ENCODE assay signal across 10 mouse cellular contexts in genomic region chr2:18992512-18993510, GRCm38 (mm10). TPM values are rescaled to one million over a fixed set of nuclear protein-coding genes. Genes with fewer than 3 reads are reported as not detected.
DNase-seq lines count a peak whose midpoint lies in the region; ATAC-seq lines count a peak whose summit lies in the region.
"Had no signal": no experiment of that assay in that cellular context is flagged by ENCODE, and none has a peak within 500 bp of the region (broad histone marks: within the 10 kb centered on the region; RNA-seq: fewer than 3 reads in every experiment).

No protein-coding gene starts in this region.

- WGBS in heart, embryonic 12.5 days = 53% methylated on average over 7 of the region's 7 CpGs
- WGBS in midbrain, embryonic 14.5 days = 86% methylated on average over 7 of the region's 7 CpGs

- no peaks in the 10 kb centered on the region; the same call in 1 of the 2 replicates for H3K9me3 ChIP-seq in heart, embryonic 12.5 days (replicated peaks)
- peaks cover 4% of the 10 kb centered on the region; the same call in 1 of the 2 replicates for H3K9me3 ChIP-seq in midbrain, embryonic 14.5 days (ENCODE audit: control insufficient read depth, low read length)

- H3K4me1 ChIP-seq in heart, embryonic 12.5 days (replicated peaks) = peaks cover 25% of the 10 kb centered on the region
- H3K4me1 ChIP-seq in midbrain, embryonic 14.5 days (ENCODE audit: control insufficient read depth, insufficient read depth, low read length) = peaks cover 10% of the 10 kb centered on the region

- DNase-seq in heart, adult 9 months (ENCODE audit: low spot score in 2 of 2) = no peak
- peak; percentile 59 for DNase-seq in NIH3T3 (ENCODE audit: low read depth)
- DNase-seq in kidney, postnatal 14 days = no peak
- no peak for DNase-seq in kidney, adult 9 months
- no peak for DNase-seq in midbrain, embryonic 14.5 days
- DNase-seq: lung, embryonic 14.5 days had no signal

- no peaks in the 10 kb centered on the region for H3K27me3 ChIP-seq in heart, embryonic 12.5 days (replicated peaks)
- no peaks in the 10 kb centered on the region for H3K27me3 ChIP-seq in midbrain, embryonic 14.5 days (ENCODE audit: control insufficient read depth, insufficient read depth, low read length)

- H3K27ac ChIP-seq in heart, embryonic 12.5 days (ENCODE audit: poor library complexity, severe bottlenecking) = no peak overlapping the region
- H3K27ac ChIP-seq in midbrain, embryonic 14.5 days (replicated peaks; ENCODE audit: low read depth, low read length) = no peak overlapping the region
- H3K27ac ChIP-seq: hindbrain, postnatal 0 days had no signal

- no peak overlapping the region for H3K4me3 ChIP-seq in heart, embryonic 12.5 days
- no peak overlapping the region for H3K4me3 ChIP-seq in midbrain, embryonic 14.5 days (replicated peaks; ENCODE audit: low read depth, low read length)

- ATAC-seq in heart, embryonic 12.5 days (ENCODE audit: insufficient number of reproducible peaks, low FRiP score) = peak; percentile 86
- peak; percentile 63 for ATAC-seq in granulocyte monocyte progenitor cell, adult 5-6 weeks (replicated peaks; ENCODE audit: poor library complexity, severe bottlenecking)
- peak; percentile 65 for ATAC-seq in megakaryocyte-erythroid progenitor cell, adult 5-6 weeks (replicated peaks; ENCODE audit: low FRiP score, low TSS enrichment, poor library complexity, severe bottlenecking)
- no peak for ATAC-seq in midbrain, embryonic 14.5 days (ENCODE audit: low FRiP score, low TSS enrichment)
- ATAC-seq: hindbrain, postnatal 0 days had no signal

- H3K4me2 ChIP-seq in heart, embryonic 12.5 days = no peak overlapping the region
- H3K4me2 ChIP-seq in midbrain, embryonic 14.5 days (ENCODE audit: low read length) = no peak overlapping the region
- H3K4me2 ChIP-seq: lung, embryonic 14.5 days had no signal

- H3K9ac ChIP-seq in heart, embryonic 12.5 days = no peak overlapping the region
- H3K9ac ChIP-seq in midbrain, embryonic 14.5 days (replicated peaks; ENCODE audit: low read length) = no peak overlapping the region
- H3K9ac ChIP-seq: lung, embryonic 14.5 days had no signal

- no peaks in the 10 kb centered on the region for H3K36me3 ChIP-seq in heart, embryonic 12.5 days
- H3K36me3 ChIP-seq in midbrain, embryonic 14.5 days (ENCODE audit: control insufficient read depth, insufficient read depth, low read length) = no peaks in the 10 kb centered on the region

RNA-seq across cellular contexts. Expression of gene Pip4k2a, which starts 5.1 kb away (rescaled TPM):
- polyA plus RNA-seq in heart, embryonic 12.5 days (2016; fragmentation: Nextera tagmentation; extraction: Ambion mirVana) = 8.6 TPM in 2 replicates
- total RNA-seq in granulocyte monocyte progenitor cell, adult 5-6 weeks (2014; fragmentation: Nextera tagmentation) = 29.3 TPM in 2 replicates
- total RNA-seq in granulocyte monocyte progenitor cell, adult 5-6 weeks (2017) = 15.6 and 16.7 TPM in 2 replicates
- total RNA-seq in megakaryocyte-erythroid progenitor cell, adult 5-6 weeks (2014; fragmentation: Nextera tagmentation) = 53.7 and 56.7 TPM in 2 replicates
- total RNA-seq in megakaryocyte-erythroid progenitor cell, adult 5-6 weeks (2017) = 28.7 and 29.0 TPM in 2 replicates
- polyA plus RNA-seq in midbrain, embryonic 14.5 days (2014; fragmentation: Nextera tagmentation; extraction: Ambion mirVana) = 10.3 and 11.8 TPM in 2 replicates

RNA-seq across cellular contexts. Expression of gene 4930426L09Rik, which starts 5.3 kb away (rescaled TPM):
- 0.21 and 0.57 TPM in 2 replicates for polyA plus RNA-seq in heart, embryonic 12.5 days (2016; fragmentation: Nextera tagmentation; extraction: Ambion mirVana)
- 1.3 TPM in 1 of 2 replicates, not detected in the other for total RNA-seq in granulocyte monocyte progenitor cell, adult 5-6 weeks (2014; fragmentation: Nextera tagmentation)
- total RNA-seq in granulocyte monocyte progenitor cell, adult 5-6 weeks (2017) = 0.62 TPM in 1 of 2 replicates, not detected in the other
- total RNA-seq in megakaryocyte-erythroid progenitor cell, adult 5-6 weeks (2014; fragmentation: Nextera tagmentation) = 1.7 and 2.0 TPM in 2 replicates
- not detected in 2 replicates for total RNA-seq in megakaryocyte-erythroid progenitor cell, adult 5-6 weeks (2017)
- 0.47 and 0.49 TPM in 2 replicates for polyA plus RNA-seq in midbrain, embryonic 14.5 days (2014; fragmentation: Nextera tagmentation; extraction: Ambion mirVana)
